Mouse (Mus musculus): Measurements from ENCODE around the gene Dhx16.
A peak's percentile ranks its signal among the peaks of the same experiment; 100 is the strongest.

Dhx16 gene

DNA sequence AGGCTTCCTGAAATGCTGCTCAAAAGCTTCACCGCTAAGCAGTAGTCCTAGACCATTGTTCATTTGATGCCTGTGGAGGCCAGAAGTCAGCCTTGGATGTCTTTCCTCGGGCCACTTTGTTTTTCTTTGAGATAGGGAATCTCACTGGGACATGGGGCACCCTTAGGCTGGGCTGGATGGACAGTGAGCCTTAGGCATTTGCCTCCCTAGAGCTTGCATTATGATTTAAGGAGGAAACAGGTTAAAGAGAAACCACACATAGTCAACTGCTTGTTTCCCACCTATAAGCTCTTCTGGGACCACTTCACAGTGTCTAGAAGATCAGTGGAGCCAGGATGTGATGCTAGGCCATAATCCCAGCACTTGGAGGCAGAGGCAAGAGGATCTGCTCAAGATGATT is 19.8 kb upstream of the Dhx16 start:
- peak; percentile 2 for DNase-seq (ENCODE audit: low spot score)

DNA sequence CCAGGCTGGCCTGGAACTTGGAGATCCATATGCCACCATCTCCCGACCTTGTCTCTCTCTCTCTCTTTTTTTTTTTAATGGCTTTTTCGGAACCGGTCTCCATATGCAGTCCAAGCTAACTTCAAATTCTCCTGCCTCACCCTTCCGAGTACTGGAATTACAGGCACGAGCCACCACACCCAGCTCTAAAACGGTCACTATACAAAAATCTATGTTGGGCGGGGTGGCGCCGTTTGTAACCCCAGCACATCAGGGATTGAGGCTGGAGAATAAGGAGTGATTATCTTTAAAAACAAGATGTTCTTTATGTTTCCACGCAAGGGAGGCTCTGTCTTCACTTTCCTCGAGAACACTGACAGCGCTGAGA is 18.8 kb upstream of the Dhx16 start:
- no peak for DNase-seq (ENCODE audit: low spot score)

GRCm38 (mm10) chr17:35861198-35861857 is 18.3 kb upstream of the Dhx16 start, which contains the start of gene Nrm:
Gene Nrm (plus strand): TSS chr17:35861318.
- DNase-seq (ENCODE audit: low spot score) = peak; percentile 96

- no peak for DNase-seq (ENCODE audit: low spot score)
Measured at GRCm38 (mm10) chr17:35864832-35865353, 14.7 kb upstream of the Dhx16 start.

DNA sequence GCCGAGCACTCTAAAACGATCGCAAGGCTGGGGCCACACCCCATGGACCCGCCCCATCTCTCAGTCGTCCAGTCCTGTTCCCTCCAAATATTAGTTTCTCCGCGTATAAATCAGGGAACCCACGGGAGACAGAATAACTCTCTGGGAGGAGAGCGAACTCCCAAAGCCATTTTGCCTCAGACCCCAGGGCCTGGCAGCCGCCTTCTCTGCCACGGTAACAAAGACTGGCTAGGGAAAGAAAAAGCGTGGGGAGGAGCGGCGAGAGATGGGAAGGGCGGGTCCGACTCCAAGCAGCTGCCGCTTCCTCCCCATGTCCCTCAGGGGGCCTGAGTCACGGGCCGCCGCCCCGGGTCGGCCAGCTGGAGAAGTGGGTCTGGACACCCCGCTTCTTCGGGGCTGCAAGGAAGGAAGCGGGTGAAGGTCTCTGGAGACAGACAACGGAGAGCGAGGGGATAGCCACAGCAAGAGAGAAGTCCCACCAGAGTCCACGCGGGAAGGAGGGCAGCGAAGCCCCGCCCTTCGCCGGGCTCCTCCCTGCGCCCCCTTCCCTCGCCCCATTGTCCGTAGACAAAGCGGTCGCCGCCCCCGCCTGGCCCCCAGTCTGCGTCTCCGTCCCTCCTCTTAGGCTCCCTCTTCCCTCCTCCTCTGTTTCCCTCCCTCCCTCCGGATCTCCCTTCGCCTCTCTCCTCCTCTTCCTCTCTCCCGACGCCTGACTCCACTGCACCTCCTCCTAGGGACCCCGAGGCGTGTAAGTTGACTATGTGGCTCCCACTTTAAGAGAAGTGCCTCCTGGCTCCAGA is 13.9 kb upstream of the Dhx16 start, which contains the start of gene Ppp1r18:
Ppp1r18 (plus strand) TSS at position 113 of the 800 bp plus-strand sequence.
- peak; percentile 89 for DNase-seq (ENCODE audit: low spot score)

DNA sequence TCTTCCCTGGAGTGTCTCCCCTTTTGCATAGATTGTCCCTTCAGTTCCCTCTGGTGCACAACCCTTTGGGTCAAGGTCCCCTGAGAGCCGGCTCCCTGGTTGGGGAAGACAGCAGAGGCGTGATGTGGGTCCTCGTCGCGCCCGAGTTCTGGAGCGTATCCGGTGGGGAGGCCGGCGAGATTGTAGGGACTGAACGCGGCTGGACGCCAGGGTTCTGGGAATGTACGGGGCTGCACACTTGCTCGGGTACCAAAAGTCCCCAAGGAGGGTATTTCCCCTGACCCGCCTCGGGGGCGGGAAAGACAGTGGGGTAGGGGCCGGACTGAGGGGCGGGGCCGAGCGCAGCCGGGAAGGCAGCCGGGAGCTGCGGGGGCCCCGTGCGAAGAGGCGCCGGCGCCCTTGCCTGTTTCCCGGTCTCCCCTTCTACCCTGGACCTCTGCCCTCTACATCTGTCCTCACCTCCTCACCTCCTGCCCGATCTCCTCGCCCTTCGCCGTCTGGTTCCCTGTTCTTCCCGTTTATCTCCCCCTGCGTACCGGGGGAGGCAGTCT is 13.3 kb upstream of the Dhx16 start:
- peak; percentile 58 for DNase-seq (ENCODE audit: low spot score)

- DNase-seq (ENCODE audit: low spot score) = peak; percentile 52
Measured at GRCm38 (mm10) chr17:35866911-35867890, 12.4 kb upstream of the Dhx16 start.

DNA sequence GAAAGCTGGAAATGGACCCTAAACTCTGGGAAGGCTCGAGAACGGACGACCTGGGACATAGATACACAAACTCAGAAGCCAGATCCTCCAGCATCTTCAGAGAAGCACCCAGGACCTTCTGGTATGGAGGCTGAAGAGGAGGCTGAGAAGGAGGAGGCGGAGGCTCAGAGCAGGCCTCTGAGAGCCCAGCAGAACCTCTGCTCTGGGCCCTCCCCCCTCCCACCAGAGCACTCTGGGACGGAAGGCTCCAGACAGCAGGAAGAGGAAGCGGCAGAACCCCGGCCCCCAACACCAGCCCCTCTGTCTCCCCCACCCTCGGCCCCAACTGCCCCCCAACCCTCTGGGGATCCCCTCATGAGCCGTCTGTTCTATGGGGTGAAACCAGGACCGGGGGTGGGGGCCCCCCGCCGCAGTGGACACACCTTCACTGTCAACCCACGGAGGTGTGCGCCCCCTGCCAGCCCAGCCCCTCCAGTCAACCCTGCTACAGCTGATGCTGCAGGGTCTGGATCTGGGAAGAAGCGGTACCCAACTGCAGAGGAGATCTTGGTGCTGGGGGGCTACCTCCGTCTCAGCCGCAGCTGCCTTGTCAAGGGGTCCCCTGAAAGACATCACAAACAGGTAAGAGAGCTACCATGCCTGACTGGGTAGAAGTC is 11.3 kb upstream of the Dhx16 start:
- no peak for DNase-seq (ENCODE audit: low spot score)

- no peak for DNase-seq (ENCODE audit: low spot score)
Measured at GRCm38 (mm10) chr17:35868961-35869345, 10.7 kb upstream of the Dhx16 start.

GRCm38 (mm10) chr17:35869346-35870067 is 10.1 kb upstream of the Dhx16 start:
- DNase-seq (ENCODE audit: low spot score) = peak; percentile 80

DNA sequence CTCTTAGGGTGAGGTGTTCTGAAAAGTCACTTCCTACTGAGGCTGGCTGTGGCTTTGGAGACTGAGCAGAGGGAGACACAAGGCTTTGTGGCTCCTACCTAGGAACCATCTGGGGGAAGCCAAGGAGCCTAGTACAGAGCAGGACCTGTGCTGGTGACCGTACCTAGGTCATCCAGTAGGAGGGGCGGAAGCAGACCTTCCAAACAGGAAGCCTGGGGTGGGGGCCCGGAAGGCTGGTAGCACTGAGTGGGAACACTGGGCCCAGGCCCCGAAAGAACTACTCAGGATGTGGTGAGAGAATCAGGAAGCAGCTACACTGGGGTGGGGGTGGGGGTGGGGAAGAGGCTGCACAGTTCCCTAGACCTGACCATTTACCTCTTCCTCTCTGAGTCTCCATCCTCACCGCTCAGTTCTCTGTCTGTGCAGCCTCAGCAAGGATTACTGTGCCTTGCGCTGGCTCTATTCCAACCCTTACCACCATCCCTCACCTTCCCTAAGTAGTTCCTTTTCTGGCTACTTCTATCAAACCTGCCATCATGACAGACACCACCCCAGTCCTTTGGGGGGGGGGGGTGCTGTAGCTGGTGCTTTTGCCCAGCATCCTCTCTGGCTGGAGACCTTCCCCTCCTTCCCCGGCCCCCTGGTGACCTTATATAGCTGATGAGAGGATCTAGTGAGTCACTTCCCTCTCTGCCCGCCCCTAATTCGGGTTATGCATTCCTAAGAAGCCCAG is 9.3 kb upstream of the Dhx16 start:
- DNase-seq (ENCODE audit: low spot score) = no peak

- peak; percentile 33 for DNase-seq (ENCODE audit: low spot score)
Measured at GRCm38 (mm10) chr17:35870884-35871696, 8.5 kb upstream of the Dhx16 start.

- DNase-seq (ENCODE audit: low spot score) = peak; percentile 93
Measured at GRCm38 (mm10) chr17:35873774-35874519, 5.7 kb upstream of the Dhx16 start.

GRCm38 (mm10) chr17:35874721-35875120 is 4.9 kb upstream of the Dhx16 start:
- DNase-seq (ENCODE audit: low spot score) = no peak

- no peak for DNase-seq (ENCODE audit: low spot score)
Measured at GRCm38 (mm10) chr17:35882924-35883323, 3.3 kb downstream of the Dhx16 start.

DNA sequence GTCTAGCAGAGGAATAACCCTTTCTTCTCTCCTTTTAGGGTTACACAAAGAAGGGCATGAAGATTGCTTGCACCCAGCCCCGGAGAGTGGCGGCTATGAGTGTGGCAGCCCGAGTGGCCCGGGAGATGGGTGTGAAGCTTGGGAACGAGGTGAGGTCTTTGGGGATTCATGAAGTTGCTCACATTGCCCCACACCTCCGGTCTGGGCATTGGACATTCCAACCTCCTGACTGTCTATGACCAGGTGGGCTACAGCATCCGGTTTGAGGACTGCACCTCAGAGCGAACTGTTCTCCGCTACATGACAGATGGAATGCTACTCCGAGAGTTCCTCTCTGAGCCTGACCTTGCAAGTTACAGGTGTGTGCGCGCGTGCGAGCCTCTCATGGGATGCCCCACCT is 4.2 kb downstream of the Dhx16 start:
- DNase-seq (ENCODE audit: low spot score) = no peak

GRCm38 (mm10) chr17:35887725-35888124 is 8.1 kb downstream of the Dhx16 start:
- DNase-seq (ENCODE audit: low spot score) = no peak
